ENCODE assay signal across 1 mouse cellular context in genomic region chr5:135168063-135169062, GRCm38 (mm10).
TF ChIP-seq lines count a peak whose summit lies in the region.

Gene Bcl7b, plus strand, starts transcription at chr5:135168283.

TF ChIP-seq in MEL, 35 proteins besides CTCF, POLR2A, EP300 and RAD21 (continued from another document):
- TF ChIP-seq USF2 (IDR thresholded peaks at IDR 0.05; ENCODE audit: borderline replicate concordance in 1 of 2, insufficient read depth in 1 of 2, low read depth in 1 of 2, low read length in 2 of 2), result no peak
- TF ChIP-seq MYC (IDR thresholded peaks at IDR 0.05; ENCODE audit: low read depth, low read length), result peak; percentile 69; the same call in 1 of the 2 replicates
- TF ChIP-seq ZKSCAN1 (IDR thresholded peaks at IDR 0.05; ENCODE audit: low read depth, low read length), result no peak
- TF ChIP-seq USF1 (IDR thresholded peaks at IDR 0.05; ENCODE audit: low read depth, low read length), result peak; percentile 23; the same call in 1 of the 2 replicates
- TF ChIP-seq KAT2A (conservative IDR thresholded peaks at IDR 0.05; ENCODE audit: low read depth, low read length), result peak; percentile 62
- TF ChIP-seq RCOR1 (IDR thresholded peaks at IDR 0.05; ENCODE audit: low read depth, low read length), result no peak
